Mouse (Mus musculus): ENCODE data around the gene Spink2. TPM values are rescaled to one million over a fixed set of nuclear protein-coding genes. Genes with fewer than 3 reads are reported as not detected.
A peak's percentile ranks its signal among the peaks of the same experiment; 100 is the strongest.

The Spink2 gene
- polyA plus RNA-seq, 1 experiment from 2014 or later: 0.32 TPM

- H3K9me3 ChIP-seq (ENCODE audit: low read depth, low read length): no peaks in the 10 kb centered on the region
- no peak overlapping the region for H3K4me2 ChIP-seq
- H3K4me1 ChIP-seq (ENCODE audit: insufficient read depth): no peaks in the 10 kb centered on the region
- no peak overlapping the region for H3K4me3 ChIP-seq (ENCODE audit: low read depth, low read length)
- no peaks in the 10 kb centered on the region for H3K27me3 ChIP-seq (ENCODE audit: insufficient read depth, low read length)
- peak; percentile 64 for TF ChIP-seq CTCF (IDR thresholded peaks at IDR 0.05; ENCODE audit: low read depth)
- DNase-seq (peak; percentile 83), ATAC-seq (ENCODE audit: insufficient read depth) (peak; percentile 65; the same call in 1 of the 2 replicates)
- no peak overlapping the region for H3K9ac ChIP-seq
- 19% methylated on average over 1 of the region's 1 CpGs for WGBS
- no peak overlapping the region for H3K27ac ChIP-seq (ENCODE audit: low read depth)
- H3K36me3 ChIP-seq (ENCODE audit: insufficient read depth): no peaks in the 10 kb centered on the region
Measured at GRCm38 (mm10) chr5:77228986-77229385, 17.7 kb upstream of the Spink2 start.

- H3K27ac ChIP-seq (ENCODE audit: low read depth): no peak overlapping the region
- H3K27me3 ChIP-seq (ENCODE audit: insufficient read depth, low read length): no peaks in the 10 kb centered on the region
- H3K9ac ChIP-seq: no peak overlapping the region
- whole genome bisulfite sequencing: 66% methylated on average over 11 of the region's 11 CpGs
- no peak for ATAC-seq (ENCODE audit: insufficient read depth)
- H3K4me2 ChIP-seq: no peak overlapping the region
- H3K4me1 ChIP-seq (ENCODE audit: insufficient read depth): no peaks in the 10 kb centered on the region
- DNase-seq: peak; percentile 49
- no peaks in the 10 kb centered on the region for H3K9me3 ChIP-seq (ENCODE audit: low read depth, low read length)
- TF ChIP-seq CTCF (IDR thresholded peaks at IDR 0.05; ENCODE audit: low read depth): peak; percentile 50
- H3K4me3 ChIP-seq (ENCODE audit: low read depth, low read length): no peak overlapping the region
- no peaks in the 10 kb centered on the region for H3K36me3 ChIP-seq (ENCODE audit: insufficient read depth)
Measured at GRCm38 (mm10) chr5:77223043-77223975, 12.0 kb upstream of the Spink2 start.

GRCm38 (mm10) chr5:77217724-77218123 is 6.5 kb upstream of the Spink2 start:
- 0 out of 2 replicates have a peak overlapping the region, but pooled peaks have one; percentile 10 for H3K4me3 ChIP-seq (ENCODE audit: low read depth, low read length)
- 0 out of 2 replicates have a peak overlapping the region, but pooled peaks have one; percentile 14 for H3K4me2 ChIP-seq
- H3K4me1 ChIP-seq (ENCODE audit: insufficient read depth): no peaks in the 10 kb centered on the region
- DNase-seq (peak; percentile 26), ATAC-seq (ENCODE audit: insufficient read depth) (peak; percentile 57)
- no peak overlapping the region for H3K9ac ChIP-seq
- 19% methylated on average over 2 of the region's 2 CpGs for WGBS
- no peaks in the 10 kb centered on the region for H3K36me3 ChIP-seq (ENCODE audit: insufficient read depth)
- no peaks in the 10 kb centered on the region for H3K9me3 ChIP-seq (ENCODE audit: low read depth, low read length)
- TF ChIP-seq CTCF (IDR thresholded peaks at IDR 0.05; ENCODE audit: low read depth): no peak
- H3K27ac ChIP-seq (ENCODE audit: low read depth): no peak overlapping the region
- no peaks in the 10 kb centered on the region for H3K27me3 ChIP-seq (ENCODE audit: insufficient read depth, low read length)

GRCm38 (mm10) chr5:77217211-77217610 is 5.9 kb upstream of the Spink2 start:
- 0 out of 2 replicates have a peak overlapping the region, but pooled peaks have one; percentile 14 for H3K4me2 ChIP-seq
- no peaks in the 10 kb centered on the region for H3K36me3 ChIP-seq (ENCODE audit: insufficient read depth)
- H3K9me3 ChIP-seq (ENCODE audit: low read depth, low read length): no peaks in the 10 kb centered on the region
- DNase-seq: peak; percentile 97
- H3K27me3 ChIP-seq (ENCODE audit: insufficient read depth, low read length): no peaks in the 10 kb centered on the region
- no peaks in the 10 kb centered on the region for H3K4me1 ChIP-seq (ENCODE audit: insufficient read depth)
- peak; percentile 88 for TF ChIP-seq CTCF (IDR thresholded peaks at IDR 0.05; ENCODE audit: low read depth)
- H3K27ac ChIP-seq (ENCODE audit: low read depth): no peak overlapping the region
- 10% methylated on average over 9 of the region's 9 CpGs for WGBS
- no peak overlapping the region for H3K9ac ChIP-seq
- peak; percentile 75; the same call in 1 of the 2 replicates for ATAC-seq (ENCODE audit: insufficient read depth)
- H3K4me3 ChIP-seq (ENCODE audit: low read depth, low read length): 0 out of 2 replicates have a peak overlapping the region, but pooled peaks have one; percentile 10

- DNase-seq (no peak), ATAC-seq (ENCODE audit: insufficient read depth) (no peak)
- H3K36me3 ChIP-seq (ENCODE audit: insufficient read depth): no peaks in the 10 kb centered on the region
- H3K4me2 ChIP-seq: no peak overlapping the region
- no peak for TF ChIP-seq CTCF (IDR thresholded peaks at IDR 0.05; ENCODE audit: low read depth)
- H3K9me3 ChIP-seq (ENCODE audit: low read depth, low read length): no peaks in the 10 kb centered on the region
- H3K9ac ChIP-seq: no peak overlapping the region
- 73% methylated on average over 11 of the region's 11 CpGs for WGBS
- no peaks in the 10 kb centered on the region for H3K27me3 ChIP-seq (ENCODE audit: insufficient read depth, low read length)
- H3K27ac ChIP-seq (ENCODE audit: low read depth): no peak overlapping the region
- H3K4me1 ChIP-seq (ENCODE audit: insufficient read depth): no peaks in the 10 kb centered on the region
- no peak overlapping the region for H3K4me3 ChIP-seq (ENCODE audit: low read depth, low read length)
Measured at GRCm38 (mm10) chr5:77206134-77206533, 5.1 kb downstream of the Spink2 start.

- Histone ChIP-seq H3K27me3 (ENCODE audit: insufficient read depth, low read length) (no peaks in the 10 kb centered on the region), H3K27ac (ENCODE audit: low read depth) (no peak overlapping the region), H3K4me3 (ENCODE audit: low read depth, low read length) (no peak overlapping the region), H3K9me3 (ENCODE audit: low read depth, low read length) (no peaks in the 10 kb centered on the region), H3K36me3 (ENCODE audit: insufficient read depth) (no peaks in the 10 kb centered on the region), H3K4me1 (ENCODE audit: insufficient read depth) (no peaks in the 10 kb centered on the region), H3K9ac (no peak overlapping the region), H3K4me2 (no peak overlapping the region)
- TF ChIP-seq CTCF (IDR thresholded peaks at IDR 0.05; ENCODE audit: low read depth): 0 out of 2 replicates have a peak, but pooled peaks have one; percentile 2
- DNase-seq (no peak), ATAC-seq (ENCODE audit: insufficient read depth) (no peak)
Measured at GRCm38 (mm10) chr5:77202238-77202637, 9.0 kb downstream of the Spink2 start.

- no peaks in the 10 kb centered on the region for H3K27me3 ChIP-seq (ENCODE audit: insufficient read depth, low read length)
- H3K4me1 ChIP-seq (ENCODE audit: insufficient read depth): no peaks in the 10 kb centered on the region
- H3K4me3 ChIP-seq (ENCODE audit: low read depth, low read length): no peak overlapping the region
- no peak overlapping the region for H3K4me2 ChIP-seq
- DNase-seq: no peak
- WGBS: 45% methylated on average over 4 of the region's 4 CpGs
- H3K27ac ChIP-seq (ENCODE audit: low read depth): no peak overlapping the region
- H3K9ac ChIP-seq: no peak overlapping the region
- no peaks in the 10 kb centered on the region for H3K9me3 ChIP-seq (ENCODE audit: low read depth, low read length)
- no peaks in the 10 kb centered on the region for H3K36me3 ChIP-seq (ENCODE audit: insufficient read depth)
- no peak for TF ChIP-seq CTCF (IDR thresholded peaks at IDR 0.05; ENCODE audit: low read depth)
- no peak for ATAC-seq (ENCODE audit: insufficient read depth)
Measured at GRCm38 (mm10) chr5:77200695-77201094, 10.6 kb downstream of the Spink2 start.

Measured in lung, embryonic 14.5 days (tissue).